Mouse (Mus musculus) hindbrain, postnatal 0 days (tissue): Measurements from ENCODE around the gene Srsf12. TPM values are rescaled to one million over a fixed set of nuclear protein-coding genes. Genes with fewer than 3 reads are reported as not detected.
A peak's percentile ranks its signal among the peaks of the same experiment; 100 is the strongest.

Experiments
- ATAC-seq: fragments of 200-750 bp; cut with Nextera tagmentation; 2 replicates; pipeline ENCODE4 v1.8.0; 2017; ENCODE audit warnings: mild to moderate bottlenecking, moderate TSS enrichment, moderate library complexity
- DNase-seq: peaks from one replicate; pipeline ENCODE4 v3.0.0-alpha.2; 2015; ENCODE audit warnings: low spot score
- H3K27ac ChIP-seq: fragments of 300-500 bp; sonication (generic); 2 replicates; pipeline ENCODE4 v1.5.1; 2014; ENCODE audit warnings: mild to moderate bottlenecking
- H3K27me3 ChIP-seq: fragments of 300-500 bp; sonication (generic); 2 replicates; pipeline ENCODE4 v1.6.1; 2014; ENCODE audit warnings: low read length, mixed read lengths; ENCODE audit not compliant: insufficient read depth
- H3K36me3 ChIP-seq: fragments of 300-500 bp; sonication (generic); 2 replicates; pipeline ENCODE4 v1.6.1; 2014; ENCODE audit warnings: low read length, mixed read lengths; ENCODE audit not compliant: insufficient read depth
- H3K4me1 ChIP-seq: fragments of 300-500 bp; sonication (generic); 2 replicates; pipeline ENCODE4 v1.6.1; 2014; ENCODE audit warnings: antibody characterized with exemption, low read length, mixed read lengths; ENCODE audit not compliant: insufficient read depth
- H3K4me2 ChIP-seq: fragments of 300-500 bp; sonication (generic); 2 replicates; pipeline ENCODE4 v1.6.1; 2014; ENCODE audit warnings: low read depth, mild to moderate bottlenecking, low read length, moderate library complexity, mixed read lengths
- H3K4me3 ChIP-seq: fragments of 300-500 bp; sonication (generic); 2 replicates; pipeline ENCODE4 v1.5.1; 2014; ENCODE audit warnings: low read length
- H3K9ac ChIP-seq: fragments of 300-500 bp; sonication (generic); replicated peaks from 2 replicates; pipeline ENCODE4 v1.6.1; 2014; ENCODE audit warnings: mild to moderate bottlenecking, low read length, moderate library complexity, mixed read lengths
- H3K9me3 ChIP-seq: fragments of 300-500 bp; sonication (generic); 2 replicates; pipeline ENCODE4 v1.6.1; 2016; ENCODE audit warnings: low read length, mixed read lengths
- CTCF ChIP-seq: IDR thresholded peaks from 2 replicates; pipeline ENCODE4 v1.5.1; 2016; ENCODE audit warnings: antibody characterized with exemption, control low read depth, low read depth
- WGBS: fragments of 180-500 bp; shearing (Covaris S2); extraction: QIAGEN DNeasy Blood & Tissue Kit; methylation state at CpG from one replicate; pipeline ENCODE4 v1.1.7; 2014; 5-methylcytosine and 5-hydroxymethylcytosine counted together
- polyA plus RNA-seq: library from polyadenylated mRNA; unstranded; fragments of >200 nt; fragmentation: Nextera tagmentation; extraction: Ambion mirVana; gene quantifications from 2 replicates; pipeline ENCODE4 v1.2.1, GENCODE M21; 2015
- total RNA-seq: library from RNA; depleted of rRNA; stranded (reverse); fragments of >200 nt; gene quantifications from 2 replicates; pipeline ENCODE4 v1.2.3, GENCODE M21; 2014

Gene Srsf12
- total and polyA plus RNA-seq, 2 experiments from 2014 or later, result 56.6 to 64.9 TPM

DNA sequence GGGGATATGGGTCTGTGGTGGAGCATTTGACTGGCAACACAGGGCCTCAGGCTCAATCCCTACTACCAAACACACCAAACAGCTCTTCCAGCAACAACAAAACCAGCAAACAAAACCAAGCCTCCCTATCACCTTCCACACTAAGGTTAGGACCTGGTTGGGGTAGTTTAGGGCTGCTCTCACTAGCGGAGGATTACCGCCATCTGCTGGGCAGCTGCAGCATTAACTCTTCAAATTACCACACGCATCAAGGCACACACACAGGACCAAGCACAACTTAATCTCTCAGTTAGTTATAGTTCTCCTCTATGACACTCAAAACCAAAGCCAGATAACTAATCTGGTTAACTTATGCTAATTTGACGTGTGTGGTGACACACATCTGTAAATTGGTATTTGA is 4.1 kb upstream of the Srsf12 start:
- Histone ChIP-seq H3K36me3 (no peaks in the 10 kb centered on the region), H3K4me2 (no peak overlapping the region), H3K4me3 (no peak overlapping the region), H3K4me1 (peaks cover 5% of the 10 kb centered on the region), H3K27ac (no peak overlapping the region), H3K9ac (no peak overlapping the region), H3K27me3 (no peaks in the 10 kb centered on the region), H3K9me3 (0 out of 2 replicates have a peak, but pooled peaks cover 3% of the 10 kb centered on the region)
- DNase-seq (peak; percentile 75), ATAC-seq (no peak)
- peak; percentile 87 for TF ChIP-seq CTCF
- 6% methylated on average over 4 of the region's 4 CpGs for WGBS

- WGBS, result 73% methylated on average over 2 of the region's 2 CpGs
- no peak for DNase-seq
- Histone ChIP-seq H3K9ac (no peak overlapping the region), H3K4me1 (peaks cover 5% of the 10 kb centered on the region), H3K4me2 (no peak overlapping the region), H3K27ac (no peak overlapping the region), H3K36me3 (no peaks in the 10 kb centered on the region), H3K27me3 (no peaks in the 10 kb centered on the region), H3K9me3 (no peaks in the 10 kb centered on the region), H3K4me3 (no peak overlapping the region)
- TF ChIP-seq CTCF, result no peak
- ATAC-seq, result no peak
Observed at GRCm38 (mm10) chr4:33207551-33207950, 1.2 kb upstream of the Srsf12 start.

- WGBS, result 41% methylated on average over 1 of the region's 1 CpGs
Observed at GRCm38 (mm10) chr4:33221847-33222246, 13.1 kb downstream of the Srsf12 start.

GRCm38 (mm10) chr4:33224003-33224675 is 15.3 kb downstream of the Srsf12 start:
- DNase-seq, result no peak
- Histone ChIP-seq H3K36me3 (no peaks in the 10 kb centered on the region), H3K4me3 (no peak overlapping the region), H3K27me3 (no peaks in the 10 kb centered on the region), H3K4me1 (no peaks in the 10 kb centered on the region), H3K4me2 (no peak overlapping the region), H3K9me3 (no peaks in the 10 kb centered on the region), H3K9ac (no peak overlapping the region), H3K27ac (no peak overlapping the region)
- WGBS, result 73% methylated on average over 7 of the region's 7 CpGs
- ATAC-seq, result no peak
- TF ChIP-seq CTCF, result no peak

More at GRCm38 (mm10) chr4:33221847-33222246, 13.1 kb downstream of the Srsf12 start:
- H3K27ac ChIP-seq, result no peak overlapping the region
- no peaks in the 10 kb centered on the region for H3K4me1 ChIP-seq
- no peak for TF ChIP-seq CTCF
- no peaks in the 10 kb centered on the region for H3K9me3 ChIP-seq
- ATAC-seq (no peak), DNase-seq (no peak)
- H3K4me3 ChIP-seq, result no peak overlapping the region
- H3K27me3 ChIP-seq, result no peaks in the 10 kb centered on the region
- H3K9ac ChIP-seq, result no peak overlapping the region
- no peak overlapping the region for H3K4me2 ChIP-seq
- no peaks in the 10 kb centered on the region for H3K36me3 ChIP-seq

- Histone ChIP-seq H3K27me3 (no peaks in the 10 kb centered on the region), H3K4me1 (no peaks in the 10 kb centered on the region), H3K27ac (no peak overlapping the region), H3K9ac (no peak overlapping the region), H3K4me2 (no peak overlapping the region), H3K4me3 (no peak overlapping the region), H3K9me3 (no peaks in the 10 kb centered on the region), H3K36me3 (peaks cover 6% of the 10 kb centered on the region; the same call in 1 of the 2 replicates)
- no peak for TF ChIP-seq CTCF
- 90% methylated on average over 7 of the region's 7 CpGs for WGBS
- ATAC-seq (no peak), DNase-seq (no peak)
Observed at GRCm38 (mm10) chr4:33227164-33227563, 18.4 kb downstream of the Srsf12 start.

DNA sequence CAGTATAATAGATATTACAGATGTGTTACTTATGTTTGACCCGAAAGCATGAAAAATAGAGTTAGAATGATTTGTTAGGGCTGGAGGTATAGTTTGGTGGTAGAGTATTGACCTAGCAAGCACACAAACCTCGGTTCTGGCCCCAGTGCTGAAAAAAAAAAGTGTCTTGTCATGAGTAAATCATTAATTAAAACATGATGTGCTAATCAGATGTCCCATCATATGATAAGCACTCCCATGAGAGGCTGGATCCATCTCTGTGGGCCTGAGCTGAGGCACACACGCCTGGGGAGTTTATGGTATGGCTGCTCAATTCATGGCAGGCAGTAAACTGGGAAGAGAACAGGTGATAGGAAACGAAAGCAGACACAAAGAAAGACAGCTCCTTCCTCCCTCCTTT is 20.8 kb downstream of the Srsf12 start:
- no peaks in the 10 kb centered on the region for H3K4me1 ChIP-seq
- 81% methylated on average over 4 of the region's 4 CpGs for WGBS
- H3K27ac ChIP-seq, result no peak overlapping the region
- no peak for TF ChIP-seq CTCF
- no peak overlapping the region for H3K9ac ChIP-seq
- no peak for DNase-seq
- no peaks in the 10 kb centered on the region for H3K27me3 ChIP-seq
- H3K36me3 ChIP-seq, result peaks cover 6% of the 10 kb centered on the region; the same call in 1 of the 2 replicates
- H3K4me2 ChIP-seq, result no peak overlapping the region
- no peak for ATAC-seq
- H3K4me3 ChIP-seq, result no peak overlapping the region
- H3K9me3 ChIP-seq, result no peaks in the 10 kb centered on the region

DNA sequence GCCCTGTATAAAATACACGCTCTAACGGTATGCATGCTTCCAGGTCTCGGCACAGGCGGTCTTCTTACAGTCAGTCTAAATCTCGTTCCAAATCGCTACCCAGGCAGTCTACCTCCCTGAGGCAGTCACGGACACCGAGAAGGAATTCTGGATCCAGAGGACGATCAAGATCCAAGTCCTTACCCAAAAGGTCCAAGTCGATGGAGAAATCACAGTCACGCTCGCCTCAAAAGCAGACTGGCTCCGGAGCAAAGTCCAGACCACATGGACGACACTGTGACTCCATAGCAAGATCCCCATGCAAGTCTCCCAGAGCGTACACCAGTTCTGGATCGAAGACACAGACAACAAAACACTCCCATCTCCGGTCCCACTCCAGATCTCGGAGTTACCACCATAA is 22.1 kb downstream of the Srsf12 start:
- no peaks in the 10 kb centered on the region for H3K9me3 ChIP-seq
- WGBS, result 92% methylated on average over 18 of the region's 18 CpGs
- no peak for DNase-seq
- H3K4me1 ChIP-seq, result no peaks in the 10 kb centered on the region
- H3K27ac ChIP-seq, result no peak overlapping the region
- H3K4me3 ChIP-seq, result no peak overlapping the region
- ATAC-seq, result no peak
- H3K36me3 ChIP-seq, result peaks cover 6% of the 10 kb centered on the region; the same call in 1 of the 2 replicates
- no peak overlapping the region for H3K4me2 ChIP-seq
- H3K9ac ChIP-seq, result no peak overlapping the region
- no peak for TF ChIP-seq CTCF
- no peaks in the 10 kb centered on the region for H3K27me3 ChIP-seq
